Mouse (Mus musculus) intestine, embryonic 16.5 days (tissue): ENCODE measurements around the gene Mef2d. TPM values are rescaled to one million over a fixed set of nuclear protein-coding genes. Genes with fewer than 3 reads are reported as not detected.

Experiments used
- ATAC-seq: fragments of 200-750 bp; cut with Nextera tagmentation; 2 replicates; pipeline ENCODE4 v1.8.0; 2017; ENCODE audit warnings: moderate TSS enrichment, moderate library complexity
- H3K27ac ChIP-seq: fragments of 300-500 bp; sonication (generic); 2 replicates; pipeline ENCODE4 v1.5.1; 2014; ENCODE audit warnings: mild to moderate bottlenecking, low read length
- H3K27me3 ChIP-seq: fragments of 300-500 bp; sonication (generic); replicated peaks from 2 replicates; pipeline ENCODE4 v1.6.1; 2014; ENCODE audit warnings: low read length, control low read depth, mixed read lengths; ENCODE audit not compliant: control insufficient read depth, insufficient read depth
- H3K36me3 ChIP-seq: fragments of 300-500 bp; sonication (generic); 2 replicates; pipeline ENCODE4 v1.6.1; 2014; ENCODE audit warnings: low read length, control low read depth; ENCODE audit not compliant: control insufficient read depth, insufficient read depth
- H3K4me1 ChIP-seq: fragments of 300-500 bp; sonication (generic); 2 replicates; pipeline ENCODE4 v1.6.1; 2014; ENCODE audit warnings: low read length, control low read depth, mixed read lengths; ENCODE audit not compliant: control insufficient read depth, insufficient read depth
- H3K4me2 ChIP-seq: fragments of 300-500 bp; sonication (generic); 2 replicates; pipeline ENCODE4 v1.6.1; 2014; ENCODE audit warnings: low read depth, low read length, control low read depth
- H3K4me3 ChIP-seq: fragments of 300-500 bp; sonication (generic); 2 replicates; pipeline ENCODE4 v1.5.1; 2014; ENCODE audit warnings: mild to moderate bottlenecking, low read length
- H3K9ac ChIP-seq: fragments of 300-500 bp; sonication (generic); 2 replicates; pipeline ENCODE4 v1.6.1; 2014; ENCODE audit warnings: low read depth, low read length
- H3K9me3 ChIP-seq: fragments of 300-500 bp; sonication (generic); 2 replicates; pipeline ENCODE4 v1.6.1; 2016; ENCODE audit warnings: low read length, control low read depth; ENCODE audit not compliant: control insufficient read depth
- WGBS: fragments of 180-500 bp; shearing (Covaris S2); extraction: QIAGEN DNeasy Blood & Tissue Kit; methylation state at CpG from one replicate; pipeline ENCODE4 v1.1.7; 2014; 5-methylcytosine and 5-hydroxymethylcytosine counted together
- polyA plus RNA-seq: library from polyadenylated mRNA; unstranded; fragments of >200 nt; fragmentation: Nextera tagmentation; extraction: Ambion mirVana; gene quantifications from 2 replicates; pipeline ENCODE4 v1.2.1, GENCODE M21; 2015

Gene Mef2d
- polyA plus RNA-seq, 1 experiment from 2014 or later: 13.7 TPM

- H3K4me3 ChIP-seq: peak overlapping the region; percentile 40
- H3K27ac ChIP-seq: no peak overlapping the region
- no peak for ATAC-seq
- whole genome bisulfite sequencing: under 1% methylated on average over 61 of the region's 61 CpGs
- H3K27me3 ChIP-seq: peaks cover 90% of the 10 kb centered on the region
- no peaks in the 10 kb centered on the region for H3K36me3 ChIP-seq
- H3K9me3 ChIP-seq: no peaks in the 10 kb centered on the region
- H3K4me1 ChIP-seq: peaks cover 10% of the 10 kb centered on the region
- H3K4me2 ChIP-seq: peak overlapping the region; percentile 58
- H3K9ac ChIP-seq: peak overlapping the region; percentile 33; the same call in 1 of the 2 replicates
Observed at GRCm38 (mm10) chr3:88200161-88200971, 58.2 kb downstream of the Mef2d start.

DNA sequence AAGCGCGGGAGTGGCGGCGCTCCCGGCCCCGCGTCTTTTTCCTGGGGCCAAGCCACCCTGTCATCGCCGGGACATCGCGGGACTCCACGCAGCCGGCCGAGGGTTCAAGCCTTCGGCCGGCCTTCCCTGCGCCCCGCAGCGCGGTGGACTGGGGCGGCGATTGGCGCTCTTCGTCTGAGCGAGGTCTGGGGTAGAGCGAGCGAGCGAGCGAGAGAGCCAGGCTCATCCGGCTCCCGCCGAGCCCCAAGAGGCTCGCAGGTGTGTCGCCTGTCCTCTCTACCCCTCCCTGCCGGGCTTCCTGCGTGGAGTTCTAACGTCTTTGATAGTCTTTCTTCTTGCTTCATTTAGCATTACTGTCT is 58.8 kb downstream of the Mef2d start:
- Histone ChIP-seq H3K36me3 (no peaks in the 10 kb centered on the region), H3K4me3 (peak overlapping the region; percentile 40), H3K9me3 (no peaks in the 10 kb centered on the region), H3K4me1 (peaks cover 10% of the 10 kb centered on the region), H3K27ac (no peak overlapping the region), H3K27me3 (peaks cover 90% of the 10 kb centered on the region), H3K9ac (peak overlapping the region; percentile 33; the same call in 1 of the 2 replicates), H3K4me2 (peak overlapping the region; percentile 58)
- under 1% methylated on average over 37 of the region's 37 CpGs for whole genome bisulfite sequencing
- no peak for ATAC-seq

DNA sequence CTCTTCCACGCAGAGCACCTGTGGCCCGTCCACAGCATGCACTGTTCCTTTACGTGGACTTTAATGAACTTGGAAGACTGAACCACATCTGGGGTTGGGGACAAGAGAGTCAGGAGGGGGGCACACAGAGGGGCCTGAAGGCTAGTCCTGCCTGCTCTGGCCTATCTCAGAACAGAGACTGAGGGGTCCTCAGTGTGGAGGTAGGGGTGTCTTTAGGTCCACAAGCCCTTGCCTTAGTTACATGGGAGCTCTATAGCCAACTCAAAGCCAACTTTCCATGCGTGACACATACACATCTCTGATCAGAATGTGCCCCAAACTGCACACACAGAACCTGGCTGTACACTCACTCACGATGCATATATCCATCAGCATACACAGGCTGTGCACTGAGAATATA is 59.5 kb downstream of the Mef2d start:
- Histone ChIP-seq H3K9ac (no peak overlapping the region), H3K4me1 (peaks cover 10% of the 10 kb centered on the region), H3K36me3 (no peaks in the 10 kb centered on the region), H3K4me2 (no peak overlapping the region), H3K27me3 (peaks cover 92% of the 10 kb centered on the region), H3K4me3 (no peak overlapping the region), H3K27ac (no peak overlapping the region), H3K9me3 (no peaks in the 10 kb centered on the region)
- WGBS: 17% methylated on average over 5 of the region's 5 CpGs
- no peak for ATAC-seq

GRCm38 (mm10) chr3:88202986-88203385 is 60.8 kb downstream of the Mef2d start:
- peaks cover 10% of the 10 kb centered on the region for H3K4me1 ChIP-seq
- ATAC-seq: no peak
- no peak overlapping the region for H3K4me2 ChIP-seq
- H3K9ac ChIP-seq: no peak overlapping the region
- peaks cover 92% of the 10 kb centered on the region for H3K27me3 ChIP-seq
- no peaks in the 10 kb centered on the region for H3K9me3 ChIP-seq
- 8% methylated on average over 6 of the region's 6 CpGs for WGBS
- H3K27ac ChIP-seq: no peak overlapping the region
- H3K4me3 ChIP-seq: no peak overlapping the region
- H3K36me3 ChIP-seq: no peaks in the 10 kb centered on the region

DNA sequence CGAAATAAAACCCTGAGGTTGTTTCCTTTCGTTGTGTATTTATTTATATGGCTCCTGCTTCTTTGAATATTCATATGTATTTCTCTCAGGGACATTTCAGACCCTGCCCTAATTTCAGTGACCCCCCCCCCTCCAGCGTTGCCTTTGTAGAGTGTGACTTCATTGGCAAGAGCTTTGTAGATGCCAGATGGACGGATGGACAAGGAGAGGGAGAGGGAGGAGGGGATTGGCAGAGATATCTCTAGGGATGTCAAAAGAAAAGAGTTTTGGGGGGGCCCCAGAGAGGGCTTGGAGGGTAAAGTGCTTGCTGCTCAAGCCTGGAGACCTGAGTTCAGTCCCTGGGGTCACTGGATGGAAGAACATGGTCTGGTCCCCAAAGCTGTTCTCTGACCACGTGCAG is 61.3 kb downstream of the Mef2d start:
- Histone ChIP-seq H3K4me2 (no peak overlapping the region), H3K9ac (no peak overlapping the region), H3K4me1 (peaks cover 10% of the 10 kb centered on the region), H3K27me3 (peaks cover 92% of the 10 kb centered on the region), H3K36me3 (no peaks in the 10 kb centered on the region), H3K27ac (no peak overlapping the region), H3K4me3 (no peak overlapping the region), H3K9me3 (no peaks in the 10 kb centered on the region)
- ATAC-seq: no peak
- WGBS: 16% methylated on average over 5 of the region's 5 CpGs

DNA sequence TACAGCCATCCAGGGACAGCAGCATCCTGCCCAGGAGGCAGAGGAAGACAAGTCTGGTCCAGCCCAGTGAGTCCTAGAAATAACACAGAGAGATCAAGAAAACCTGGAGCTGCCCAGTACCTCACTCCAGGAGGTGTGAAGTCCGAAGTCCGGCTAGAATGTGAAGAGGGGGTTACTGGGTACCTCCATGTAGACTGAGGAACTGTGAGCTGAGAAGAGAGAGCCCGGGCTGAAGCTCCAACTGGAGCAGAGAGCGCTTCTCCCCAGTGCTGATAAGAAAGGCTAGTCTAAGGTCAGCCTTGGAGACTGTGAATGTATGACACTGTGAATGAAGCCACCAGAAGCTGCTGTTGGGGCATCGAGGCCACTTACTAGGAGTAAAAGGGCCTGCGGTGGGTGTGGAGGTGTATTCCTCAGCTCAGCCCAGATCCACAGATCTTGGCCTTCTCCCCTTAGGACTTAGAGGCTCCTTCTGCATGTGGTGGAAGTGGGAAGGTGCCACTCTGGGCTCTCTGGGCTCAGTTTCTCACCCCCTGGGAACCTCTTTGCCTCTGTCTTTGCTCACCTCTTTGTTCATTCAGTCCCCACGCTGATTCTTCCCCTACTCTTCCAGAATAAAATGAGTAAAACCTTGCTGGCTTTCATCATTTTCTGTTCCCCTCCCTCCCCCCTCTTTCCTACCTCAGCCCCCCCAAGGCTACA is 62.0 kb downstream of the Mef2d start:
- H3K27ac ChIP-seq: no peak overlapping the region
- 4% methylated on average over 7 of the region's 7 CpGs for WGBS
- H3K4me2 ChIP-seq: no peak overlapping the region
- H3K9me3 ChIP-seq: no peaks in the 10 kb centered on the region
- H3K27me3 ChIP-seq: peaks cover 91% of the 10 kb centered on the region
- H3K36me3 ChIP-seq: no peaks in the 10 kb centered on the region
- no peak for ATAC-seq
- no peak overlapping the region for H3K9ac ChIP-seq
- peaks cover 10% of the 10 kb centered on the region for H3K4me1 ChIP-seq
- no peak overlapping the region for H3K4me3 ChIP-seq

GRCm38 (mm10) chr3:88204751-88205150 is 62.6 kb downstream of the Mef2d start:
- Histone ChIP-seq H3K4me3 (no peak overlapping the region), H3K27me3 (peaks cover 91% of the 10 kb centered on the region), H3K36me3 (no peaks in the 10 kb centered on the region), H3K27ac (no peak overlapping the region), H3K9me3 (no peaks in the 10 kb centered on the region), H3K9ac (no peak overlapping the region), H3K4me2 (no peak overlapping the region), H3K4me1 (peaks cover 10% of the 10 kb centered on the region)
- 31% methylated on average over 1 of the region's 1 CpGs for WGBS
- no peak for ATAC-seq

- Histone ChIP-seq H3K4me2 (no peak overlapping the region), H3K4me3 (no peak overlapping the region), H3K9ac (no peak overlapping the region), H3K36me3 (no peaks in the 10 kb centered on the region), H3K27me3 (peaks cover 93% of the 10 kb centered on the region), H3K9me3 (no peaks in the 10 kb centered on the region), H3K27ac (no peak overlapping the region), H3K4me1 (peaks cover 9% of the 10 kb centered on the region)
- 9% methylated on average over 4 of the region's 4 CpGs for WGBS
- no peak for ATAC-seq
Observed at GRCm38 (mm10) chr3:88205176-88205562, 63.0 kb downstream of the Mef2d start.

GRCm38 (mm10) chr3:88205563-88206491 is 63.7 kb downstream of the Mef2d start:
- H3K27me3 ChIP-seq: peaks cover 94% of the 10 kb centered on the region
- H3K4me2 ChIP-seq: no peak overlapping the region
- no peak for ATAC-seq
- WGBS: 4% methylated on average over 8 of the region's 8 CpGs
- peaks cover 3% of the 10 kb centered on the region for H3K4me1 ChIP-seq
- no peaks in the 10 kb centered on the region for H3K36me3 ChIP-seq
- H3K9ac ChIP-seq: no peak overlapping the region
- H3K27ac ChIP-seq: no peak overlapping the region
- no peak overlapping the region for H3K4me3 ChIP-seq
- H3K9me3 ChIP-seq: no peaks in the 10 kb centered on the region
